Mouse (Mus musculus) neutrophil, adult 5-6 weeks (primary cell): ENCODE measurements around the gene Plxna4. TPM values are rescaled to one million over a fixed set of nuclear protein-coding genes. Genes with fewer than 3 reads are reported as not detected.

Experiments
- ATAC-seq: fragments of 151-379, 151-347 bp; 2 replicates; pipeline ENCODE4 v1.8.0; 2017; ENCODE audit warnings: mild to moderate bottlenecking, moderate TSS enrichment; ENCODE audit not compliant: insufficient number of reproducible peaks, poor library complexity, low FRiP score, severe bottlenecking; ENCODE audit errors: extremely low read depth
- total RNA-seq: library from RNA; stranded (forward); fragments of 200-1000 nt; gene quantifications from 2 replicates; pipeline ENCODE4 v1.2.3, GENCODE M21; 2017

Plxna4 gene
- total RNA-seq, 1 experiment from 2014 or later, result 0.81 TPM

- no peak for ATAC-seq
Observed at GRCm38 (mm10) chr6:32373931-32374361, 214.0 kb downstream of the Plxna4 start.

DNA sequence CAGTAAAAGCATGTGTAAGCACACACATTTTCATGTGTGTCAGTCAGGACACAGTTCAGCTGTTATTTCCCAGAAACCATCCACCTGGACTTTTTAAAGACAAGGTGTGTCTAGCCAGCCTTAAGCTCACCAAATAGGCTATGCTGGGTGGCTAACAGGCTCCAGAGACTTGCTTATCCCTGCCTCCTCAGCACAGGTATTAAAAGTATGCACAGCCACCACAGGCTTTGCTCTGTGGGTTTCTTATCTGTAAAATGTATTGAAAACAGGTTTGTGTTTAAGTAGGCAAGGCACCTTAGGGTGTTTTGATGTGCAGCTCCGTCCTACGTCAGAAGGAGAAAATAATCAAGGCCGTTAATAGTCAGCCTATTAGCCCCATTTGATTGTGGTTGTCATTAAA is 218.9 kb downstream of the Plxna4 start:
- no peak for ATAC-seq

- ATAC-seq, result no peak
Observed at GRCm38 (mm10) chr6:32368408-32368807, 219.6 kb downstream of the Plxna4 start.

DNA sequence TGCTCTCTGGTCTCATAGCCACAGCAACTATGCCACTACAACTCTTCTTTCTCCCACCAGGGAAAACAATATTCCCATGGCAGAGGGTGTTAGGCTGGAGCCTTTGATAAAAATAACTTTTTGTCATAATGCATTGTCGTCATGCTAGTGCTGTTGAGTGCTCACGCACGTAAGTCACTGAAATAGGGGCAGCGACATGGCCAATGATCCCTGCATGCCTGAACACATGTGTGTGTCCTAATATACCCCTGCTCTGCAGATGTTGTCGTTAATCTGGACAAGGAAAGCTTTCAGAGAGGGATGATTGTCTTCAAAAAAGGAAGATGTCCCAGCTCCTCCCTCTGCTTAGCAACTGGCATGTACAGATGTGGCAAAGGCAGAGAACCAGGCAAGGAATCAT is 223.1 kb downstream of the Plxna4 start:
- ATAC-seq, result no peak

- ATAC-seq, result no peak
Observed at GRCm38 (mm10) chr6:32363489-32364068, 224.4 kb downstream of the Plxna4 start.

GRCm38 (mm10) chr6:32362421-32362820 is 225.6 kb downstream of the Plxna4 start:
- ATAC-seq, result no peak

- no peak for ATAC-seq
Observed at GRCm38 (mm10) chr6:32359675-32360074, 228.3 kb downstream of the Plxna4 start.

DNA sequence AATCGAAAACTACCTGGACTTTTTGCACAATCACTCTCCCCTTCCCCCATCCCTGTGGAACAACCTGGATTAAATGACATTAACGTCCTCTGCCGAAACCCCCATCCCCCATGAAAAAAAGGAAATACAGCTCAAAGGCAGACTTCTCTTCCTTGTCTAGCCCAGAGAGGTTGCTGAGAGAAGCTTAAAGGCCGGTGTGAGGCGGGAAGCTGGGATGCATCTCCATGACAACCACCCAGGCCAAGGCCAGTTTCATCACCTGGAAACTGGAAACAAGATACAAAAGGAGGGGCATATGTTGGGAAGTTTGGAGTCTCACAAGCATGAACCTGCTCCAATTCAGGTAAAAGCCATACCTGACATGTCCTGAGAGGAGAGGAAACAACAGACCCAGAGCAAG is 230.5 kb downstream of the Plxna4 start:
- no peak for ATAC-seq

- ATAC-seq, result no peak
Observed at GRCm38 (mm10) chr6:32355559-32355958, 232.4 kb downstream of the Plxna4 start.

- no peak for ATAC-seq
Observed at GRCm38 (mm10) chr6:32348996-32349395, 239.0 kb downstream of the Plxna4 start.

GRCm38 (mm10) chr6:32348126-32348525 is 239.9 kb downstream of the Plxna4 start:
- ATAC-seq, result no peak

DNA sequence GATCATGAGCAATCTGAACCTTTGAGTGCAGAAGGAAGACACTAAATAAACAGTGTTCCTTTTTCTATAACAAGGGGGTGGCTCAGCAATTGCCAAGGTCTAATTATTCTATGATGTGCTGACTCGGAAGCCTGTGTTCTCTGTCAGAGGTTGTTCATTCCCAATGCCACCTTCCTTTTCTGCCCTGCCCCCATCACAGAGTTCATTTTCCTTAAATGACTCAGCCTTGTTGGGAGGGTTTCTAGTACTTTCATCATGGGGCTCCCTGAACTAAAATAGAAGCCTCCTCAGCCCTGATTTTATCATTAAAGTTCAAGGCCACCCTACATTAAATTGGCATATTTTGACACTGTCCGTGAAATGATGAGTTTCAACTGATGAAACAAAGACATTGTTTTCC is 242.0 kb downstream of the Plxna4 start:
- ATAC-seq, result no peak

DNA sequence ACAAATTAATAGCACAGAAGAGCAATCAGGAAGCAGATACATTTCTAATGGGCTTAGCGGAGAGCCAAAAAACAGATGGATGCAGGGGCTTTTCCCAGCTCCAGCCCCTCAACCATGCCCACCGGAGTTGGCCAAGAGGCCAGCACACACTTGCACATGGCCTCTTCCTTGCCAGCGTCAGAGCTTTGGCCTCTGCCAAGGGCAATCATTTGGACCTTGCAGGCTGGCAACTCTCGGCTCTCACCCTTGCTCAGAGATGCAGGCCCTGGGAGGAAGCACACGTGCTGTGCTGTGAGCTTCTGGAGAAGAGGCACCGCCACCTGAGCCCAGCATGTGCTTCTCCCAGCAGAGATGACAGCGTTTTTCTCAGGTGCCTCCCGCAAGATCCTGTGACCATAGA is 245.3 kb downstream of the Plxna4 start:
- ATAC-seq, result no peak

DNA sequence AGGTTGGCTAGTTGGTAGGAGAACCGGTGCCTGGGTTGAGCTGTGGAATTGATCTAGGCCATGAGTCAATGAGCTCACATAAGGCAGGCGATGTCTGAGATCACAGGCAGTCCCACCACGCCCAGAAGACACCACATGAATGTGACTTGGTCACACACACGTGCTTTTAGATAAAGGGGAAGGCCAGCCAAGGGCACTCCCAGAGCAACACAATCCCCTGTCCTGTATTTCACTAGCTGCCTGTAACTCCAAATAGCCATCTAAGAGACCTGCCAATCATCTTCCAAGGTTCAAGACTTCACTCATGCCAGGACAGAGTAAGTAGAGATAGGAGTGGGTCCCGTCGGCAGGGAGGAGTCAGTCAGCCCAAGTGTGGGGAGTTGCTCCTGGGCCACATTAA is 245.7 kb downstream of the Plxna4 start:
- no peak for ATAC-seq

DNA sequence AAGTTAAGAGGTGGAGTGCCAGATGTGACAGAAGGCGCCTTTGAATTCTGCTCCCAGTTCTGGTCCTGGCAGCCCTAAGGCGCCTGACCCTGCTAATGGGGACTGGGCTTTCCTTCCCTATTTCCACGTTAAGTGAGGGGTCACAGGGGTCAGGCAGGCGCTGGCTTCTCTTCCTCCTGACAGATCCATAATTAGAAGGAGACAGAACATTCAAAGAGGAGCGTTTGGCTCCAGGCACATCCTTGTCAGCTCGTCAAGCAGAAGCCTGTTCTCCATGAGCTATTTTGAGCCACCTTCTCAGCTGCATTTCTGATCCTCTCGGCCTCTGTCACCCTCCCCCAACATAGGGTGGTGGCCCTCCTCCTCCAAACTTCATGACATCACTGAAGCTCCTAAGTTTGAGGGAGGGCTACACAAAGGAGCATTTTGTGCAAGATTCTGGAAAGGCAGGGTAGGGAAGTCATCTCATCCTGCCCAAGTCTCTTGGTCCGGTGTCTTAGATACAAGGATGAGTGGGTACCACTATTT is 249.5 kb downstream of the Plxna4 start:
- ATAC-seq, result no peak

GRCm38 (mm10) chr6:32331281-32331680 is 256.7 kb downstream of the Plxna4 start:
- ATAC-seq, result no peak

- ATAC-seq, result no peak
Observed at GRCm38 (mm10) chr6:32330034-32330795, 257.8 kb downstream of the Plxna4 start.

DNA sequence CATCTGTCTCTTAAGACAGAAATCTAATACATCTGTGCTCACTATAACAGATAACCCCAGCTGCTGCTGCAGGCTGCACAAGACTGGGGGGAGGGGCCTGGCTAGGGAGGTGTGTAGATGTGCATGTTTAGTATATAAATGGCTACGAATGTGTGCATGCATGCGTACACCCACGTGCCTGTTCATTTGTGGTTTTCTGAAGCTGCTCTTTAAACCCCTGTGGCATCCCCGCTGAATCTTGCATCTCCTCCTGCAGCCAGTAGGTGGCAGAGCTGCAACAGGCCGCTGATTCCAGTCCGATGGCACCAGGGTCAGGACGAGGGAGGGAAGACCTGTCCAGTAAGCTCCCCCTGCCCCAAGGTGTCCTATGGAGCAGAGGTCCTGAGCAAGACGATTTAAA is 260.0 kb downstream of the Plxna4 start:
- no peak for ATAC-seq

DNA sequence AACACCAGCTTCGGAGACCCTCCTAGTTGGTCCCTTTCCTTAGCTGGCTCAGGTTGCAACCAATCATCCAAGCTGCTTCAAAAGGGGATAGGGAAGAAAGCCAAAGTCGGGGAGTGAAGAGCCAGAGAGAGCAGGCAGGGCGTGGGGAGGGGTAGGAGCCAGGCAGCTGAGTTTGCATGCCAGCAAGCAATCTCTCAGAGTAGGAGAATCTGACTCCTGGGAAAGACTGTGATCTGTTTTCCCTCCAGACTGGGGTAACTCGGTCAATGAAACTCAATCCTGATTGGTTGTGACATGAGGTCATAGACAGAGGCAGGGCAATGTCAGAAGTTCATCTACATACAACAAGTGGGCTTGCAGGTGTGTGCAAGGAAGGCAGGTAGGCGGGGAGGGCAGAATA is 260.8 kb downstream of the Plxna4 start:
- ATAC-seq, result no peak

DNA sequence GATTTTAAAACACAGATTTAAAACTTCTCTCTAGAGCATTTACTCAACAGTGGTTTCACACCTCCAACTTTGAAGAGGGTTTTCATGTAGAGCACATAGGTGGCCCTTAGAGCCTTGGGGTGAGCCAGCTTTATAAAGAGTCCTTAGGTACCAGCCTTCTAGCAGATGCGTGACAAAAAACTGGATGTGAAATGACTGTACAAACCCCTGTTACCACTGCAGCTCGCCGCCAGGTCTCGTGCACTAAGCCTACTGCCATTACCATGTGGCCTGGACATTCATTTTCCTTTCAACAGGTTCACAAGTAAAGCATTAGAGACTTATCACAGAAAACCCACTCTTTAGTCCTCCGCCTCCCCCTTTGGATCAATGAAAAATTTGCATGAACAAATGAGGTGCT is 261.6 kb downstream of the Plxna4 start:
- ATAC-seq, result no peak
